Mouse (Mus musculus): ENCODE measurements around the gene Casr.

GRCm38 (mm10) chr16:36545333-36545732 is 16.6 kb downstream of the Casr start:
- TF ChIP-seq POLR2A (IDR thresholded peaks at IDR 0.05; ENCODE audit: borderline replicate concordance, insufficient read depth, low read length): no peak
- TF ChIP-seq CTCF (IDR thresholded peaks at IDR 0.05; ENCODE audit: borderline replicate concordance, insufficient read depth, low read depth, low read length): no peak
